Mouse (Mus musculus) kidney, adult 18-20 months (tissue): ENCODE measurements at regions not wholly inside any gene's neighbourhood (a gene's known extent, or its start where the extent isn't known, plus 50 kb on each side); places are given as distances from the start of the nearest gene placed in this dataset.

Experiments
- DNase-seq: peaks from one replicate; pipeline ENCODE4 v3.0.0; 2021

DNA sequence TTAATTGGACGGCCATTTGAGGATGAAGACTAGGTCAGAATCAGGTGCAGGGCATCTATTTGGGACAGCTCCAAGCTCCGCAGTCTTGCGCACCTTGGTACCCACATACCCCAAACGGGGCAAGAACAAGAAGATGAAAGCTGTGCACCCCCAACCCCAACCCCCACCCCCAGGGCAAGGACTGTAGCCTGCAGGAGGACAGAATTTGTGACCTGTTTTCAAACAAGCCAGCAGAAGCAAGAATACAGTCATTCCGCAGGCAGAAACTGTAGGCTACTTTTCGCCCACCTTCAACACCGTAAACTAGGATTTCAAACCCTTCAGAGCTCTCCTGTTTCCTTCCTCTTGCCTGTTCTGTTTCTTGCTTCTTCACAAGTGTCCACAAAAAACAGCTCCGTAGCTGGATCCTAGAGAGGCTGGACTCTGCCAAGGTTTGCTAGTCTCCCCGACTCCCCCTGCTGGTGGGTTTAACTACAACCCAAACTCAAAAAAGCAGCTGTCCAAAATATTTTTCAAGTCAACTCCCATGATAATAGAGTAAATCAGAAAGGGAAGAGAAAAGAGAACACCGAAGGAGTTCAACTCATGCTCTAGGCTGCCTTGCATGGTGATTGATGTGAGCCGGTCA, 430.3 kb upstream of the Atp11b start:
- DNase-seq = peak; percentile 46

DNA sequence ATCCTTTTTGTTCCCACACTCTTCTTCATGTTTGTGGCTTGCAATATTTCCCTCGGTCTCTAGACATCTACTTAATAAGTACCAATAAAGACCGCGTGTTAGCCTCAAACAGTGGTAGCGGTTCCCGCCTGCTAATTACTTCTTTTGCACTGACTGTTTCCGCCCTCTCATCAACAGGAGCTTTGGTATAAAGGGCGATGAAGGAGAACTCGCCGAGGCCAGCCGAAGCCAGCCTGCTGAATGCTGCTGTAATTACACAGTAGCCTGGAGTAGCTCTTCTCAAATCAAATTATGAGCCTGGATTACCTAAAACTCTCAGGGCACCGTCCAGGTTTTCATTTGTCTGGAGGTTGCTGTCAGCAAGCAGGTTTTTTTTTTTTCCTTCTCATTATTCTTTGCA, 429.7 kb upstream of the Atp11b start:
- no peak for DNase-seq

DNA sequence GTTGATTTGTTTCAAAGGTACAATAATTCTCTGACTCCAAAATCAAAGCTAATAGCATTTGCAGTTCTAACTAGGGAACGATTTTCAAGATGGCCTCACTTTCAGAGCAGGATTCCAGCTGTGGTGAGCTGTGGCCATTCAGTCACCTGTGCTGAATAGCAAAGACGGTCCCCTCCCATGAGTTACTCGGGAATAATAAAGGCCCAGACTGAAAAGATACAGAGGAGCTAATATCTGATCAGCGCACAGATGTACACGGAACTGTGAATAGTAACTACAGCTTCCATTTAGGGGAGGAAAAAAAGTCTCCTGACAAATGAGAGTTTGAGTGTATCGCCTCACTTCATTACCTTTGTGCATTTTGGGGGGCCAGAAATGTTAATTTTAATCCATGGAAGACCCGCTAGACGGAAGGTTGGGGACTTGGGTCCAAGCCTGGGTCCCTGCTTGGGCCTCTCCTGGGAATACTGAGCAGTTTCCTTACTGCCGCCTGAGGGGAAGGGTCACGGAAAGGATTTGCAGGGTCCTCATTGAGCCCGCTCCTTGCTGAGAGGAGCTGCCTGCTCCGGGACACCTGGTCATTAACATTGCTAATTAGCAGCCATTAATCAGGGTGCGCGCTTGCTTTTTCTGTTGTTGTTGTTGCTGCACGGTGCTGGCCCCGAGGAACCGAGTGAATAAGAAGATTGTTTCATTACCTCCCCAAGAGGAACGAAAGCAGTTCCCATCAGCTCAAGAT, 421.2 kb upstream of the Atp11b start:
- DNase-seq = no peak

DNA sequence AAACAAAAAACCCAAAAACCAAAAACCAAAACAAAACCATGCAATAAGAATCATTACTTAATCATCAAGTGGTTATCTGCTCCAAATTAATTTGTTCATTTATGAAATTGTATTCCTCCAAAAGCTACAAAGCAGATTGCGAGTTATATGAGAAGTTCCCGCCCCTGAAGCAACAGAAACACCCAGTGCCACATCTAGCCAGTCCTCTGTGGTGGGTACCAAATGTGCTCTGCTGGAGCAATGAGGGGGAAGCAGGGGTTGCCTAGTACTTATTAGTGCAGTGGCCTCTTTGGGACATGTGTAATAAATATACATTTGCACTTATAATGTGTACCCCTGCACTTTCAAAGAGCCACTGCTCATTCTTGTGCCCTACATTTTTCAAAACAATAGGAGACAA, 419.9 kb upstream of the Atp11b start:
- no peak for DNase-seq

DNA sequence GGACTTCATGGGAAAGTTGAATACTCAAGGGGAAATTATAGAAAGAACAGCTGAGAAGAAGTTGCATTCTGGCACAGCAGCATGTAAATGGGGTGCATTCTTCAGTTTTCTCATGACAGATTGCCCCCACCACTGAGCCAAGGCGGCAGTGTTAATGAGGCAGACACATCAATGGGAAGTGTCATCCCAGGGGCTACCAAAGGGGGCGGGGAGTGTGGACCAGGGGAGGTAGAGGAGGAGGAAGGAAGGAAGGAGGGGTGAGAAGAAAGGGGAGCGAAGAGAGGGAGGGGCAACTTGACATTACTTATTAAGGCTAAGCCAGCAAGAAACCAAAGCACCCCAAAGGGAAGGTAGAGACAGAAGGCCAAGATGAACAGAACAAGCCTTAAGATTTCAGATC, 419.4 kb upstream of the Atp11b start:
- DNase-seq = no peak

DNA sequence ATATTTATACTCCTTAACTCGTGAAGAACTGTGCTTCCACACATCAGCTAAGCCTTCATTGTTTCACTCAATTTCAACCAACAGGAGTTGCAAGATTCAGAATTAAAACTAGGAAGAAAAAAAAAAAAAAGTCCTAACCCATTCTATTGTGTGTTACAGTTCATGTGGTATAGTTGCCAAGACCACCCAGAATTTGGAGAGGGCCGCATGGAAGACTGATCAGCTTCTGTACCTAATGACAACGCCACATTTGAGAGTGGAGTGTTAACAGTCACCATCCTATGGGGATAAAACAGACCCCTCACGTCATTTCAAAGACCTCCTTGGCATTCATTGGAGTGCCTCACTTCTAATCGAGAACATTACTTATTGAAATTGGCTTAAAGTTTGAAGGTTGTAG, 418.1 kb upstream of the Atp11b start:
- DNase-seq = no peak

DNA sequence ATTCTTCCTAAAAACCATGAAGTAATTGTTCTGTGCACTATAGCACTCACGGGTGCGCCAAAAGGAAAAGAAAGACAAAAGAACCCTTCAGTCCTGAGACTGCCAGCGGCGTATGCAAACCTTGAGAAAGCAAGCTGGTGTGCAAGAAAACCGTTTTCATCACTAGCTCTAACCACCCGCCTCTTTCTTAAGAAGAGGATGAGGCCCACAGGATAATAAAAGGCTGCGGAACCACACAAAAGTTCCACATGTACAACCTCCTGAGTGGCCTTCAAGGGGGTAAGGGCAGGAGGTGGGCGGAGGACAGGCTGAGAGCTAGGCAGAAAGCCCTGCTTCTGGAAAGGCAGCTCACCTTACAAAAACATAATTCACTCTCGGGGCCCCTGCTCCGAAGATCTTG, 413.4 kb upstream of the Atp11b start:
- DNase-seq = no peak

DNA sequence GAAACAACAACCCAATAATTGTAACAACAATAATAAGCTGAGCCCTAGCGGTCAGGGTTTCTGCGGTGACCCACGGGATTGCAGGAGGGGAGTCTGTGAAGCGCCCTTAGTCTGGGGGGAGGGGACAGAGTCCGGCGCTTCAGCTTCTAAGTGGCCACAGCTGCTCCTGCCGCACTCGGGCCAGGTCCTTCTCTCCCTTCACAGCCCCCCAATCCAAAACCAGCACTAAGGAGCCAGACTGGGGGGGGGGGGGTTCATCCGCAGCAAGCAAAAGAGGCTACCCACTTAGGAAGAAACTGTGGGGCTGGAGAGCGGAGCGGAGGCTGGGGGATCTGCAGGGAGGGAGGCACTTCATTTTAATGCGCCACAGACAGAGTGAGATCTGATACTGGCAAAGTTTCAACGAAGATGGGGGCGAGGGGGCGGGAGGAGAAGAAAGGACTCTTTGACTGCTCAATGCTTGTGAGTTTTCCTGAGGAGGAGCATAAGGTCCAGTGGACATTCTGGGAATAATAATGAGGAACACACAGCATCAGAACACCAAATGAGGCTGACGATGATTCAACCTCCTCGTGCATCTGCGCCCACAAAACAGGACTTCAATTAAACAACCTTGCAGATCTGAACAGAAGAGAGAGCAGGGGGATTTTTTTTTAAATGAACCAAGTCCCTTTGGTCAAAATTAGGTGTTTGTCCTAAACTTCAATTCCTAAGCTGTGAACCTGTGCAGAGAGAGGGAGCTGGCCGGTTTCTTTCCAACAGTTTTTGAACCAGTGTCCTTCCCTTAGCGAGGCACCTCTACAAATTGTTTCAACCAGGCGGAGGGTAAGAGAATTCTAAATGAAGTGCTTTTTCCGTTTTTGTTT, 412.7 kb upstream of the Atp11b start:
- no peak for DNase-seq

DNA sequence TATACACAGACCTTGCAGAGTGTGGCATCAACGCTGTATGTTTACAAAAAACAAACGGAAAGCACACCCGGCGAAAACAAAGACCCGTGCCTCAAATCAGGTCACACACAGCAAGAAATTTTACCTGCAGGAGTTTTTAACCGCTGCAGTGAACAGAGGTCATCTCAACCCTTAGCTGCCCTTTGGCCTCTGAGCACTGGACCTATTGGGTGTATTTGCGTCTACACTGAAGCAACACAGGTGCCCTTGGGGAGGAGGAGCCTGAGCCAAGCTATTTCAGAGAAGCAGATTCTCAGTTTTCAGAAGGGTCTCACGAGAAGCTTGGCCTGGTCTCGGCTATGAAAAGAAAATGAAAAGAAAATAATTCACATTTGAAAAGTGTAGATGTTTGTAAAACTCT, 412.1 kb upstream of the Atp11b start:
- no peak for DNase-seq

DNA sequence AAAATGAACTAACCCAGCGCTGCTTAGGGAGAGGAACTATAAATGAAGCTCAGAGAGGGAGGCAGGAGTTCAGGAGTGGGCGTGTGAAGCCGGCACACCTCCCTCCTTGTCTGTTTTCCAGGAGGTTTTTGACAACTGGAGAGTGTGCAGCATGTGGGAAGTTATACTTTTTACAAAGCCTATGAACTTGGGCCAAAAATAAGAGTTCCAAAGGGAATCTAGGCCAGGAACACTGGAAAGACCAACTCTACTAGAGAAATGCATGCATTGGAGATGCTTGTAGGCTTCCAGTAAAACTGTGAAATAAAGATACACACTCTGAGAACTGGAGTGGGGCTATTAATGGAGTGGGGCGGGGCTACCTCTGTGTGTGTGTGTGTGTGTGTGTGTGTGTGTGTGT, 411.3 kb upstream of the Atp11b start:
- DNase-seq = no peak

DNA sequence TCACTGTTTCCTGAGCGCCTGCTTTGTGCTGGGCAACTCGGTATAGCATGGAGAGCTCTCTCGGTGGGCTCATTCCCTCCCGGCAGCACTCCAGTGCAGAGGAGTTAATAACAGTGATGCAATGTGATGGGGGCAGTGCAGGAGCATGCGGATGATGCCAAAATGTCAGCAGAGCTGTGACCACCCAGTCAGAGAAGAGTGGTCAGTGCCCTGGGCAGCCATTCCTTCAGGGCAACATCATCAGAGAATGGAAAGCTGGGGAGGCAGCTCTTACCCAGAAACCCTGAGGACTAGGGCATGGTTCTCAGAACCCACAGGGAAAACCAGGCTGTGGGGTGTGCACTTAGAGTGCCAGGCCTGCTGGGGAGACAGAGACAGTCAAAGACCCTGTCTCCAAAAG, 410.0 kb upstream of the Atp11b start:
- DNase-seq = no peak

DNA sequence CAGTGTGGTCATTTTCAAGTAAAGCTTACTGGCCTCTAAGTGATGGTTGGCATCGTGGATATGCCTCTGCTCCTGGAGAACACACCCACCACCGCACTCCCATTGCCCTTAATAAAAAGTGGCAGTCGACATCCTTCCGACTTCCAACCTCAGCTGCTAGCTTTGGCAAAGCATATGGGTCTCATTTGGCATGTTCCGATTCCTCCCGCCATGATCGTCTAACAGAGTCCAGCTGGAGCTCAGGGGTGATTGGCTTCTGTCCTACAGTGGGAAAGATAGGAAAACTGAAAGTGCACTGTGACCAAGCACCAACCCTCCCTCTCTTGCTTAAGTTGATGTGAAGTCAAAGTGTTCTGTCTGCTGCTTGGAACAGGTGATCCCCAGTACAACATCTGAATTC, 404.8 kb upstream of the Atp11b start:
- DNase-seq = no peak

DNA sequence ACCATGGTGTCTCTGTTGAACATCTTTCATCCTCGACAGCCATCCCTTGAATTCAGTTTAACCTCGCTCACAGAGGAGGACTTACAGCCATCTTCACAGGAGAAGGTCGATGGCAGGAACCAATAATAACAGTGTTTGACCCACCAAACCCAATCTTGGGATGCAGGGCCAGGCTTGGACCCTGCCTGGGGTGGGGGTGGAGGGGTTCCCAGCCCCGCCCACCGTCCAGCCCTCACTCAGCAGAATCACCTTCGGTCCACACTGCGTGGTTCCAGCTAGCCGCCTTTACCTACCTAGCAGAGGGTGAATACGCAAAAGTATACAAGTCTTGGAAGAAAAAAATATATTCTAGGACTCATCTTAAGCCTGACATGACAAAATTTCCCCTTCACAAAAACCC, 400.5 kb upstream of the Atp11b start:
- DNase-seq = no peak

DNA sequence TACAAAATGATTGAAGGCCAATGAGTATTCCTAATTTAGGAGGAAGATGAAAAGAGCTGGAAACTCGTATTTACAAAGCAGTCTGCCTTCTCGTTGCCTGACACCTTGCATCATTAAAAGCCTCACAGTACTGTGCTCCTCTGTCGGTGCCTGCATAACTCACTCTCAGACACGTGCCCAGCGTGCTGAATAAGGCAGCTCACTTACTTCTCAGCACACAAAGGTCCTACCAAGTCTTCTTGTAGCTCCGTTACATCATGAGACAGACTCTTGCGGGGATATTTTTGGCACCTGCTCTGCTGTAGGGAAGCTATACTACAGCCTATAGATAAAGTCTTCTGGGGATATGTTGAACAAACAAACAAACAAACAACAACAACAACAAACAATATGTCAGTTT, 400.0 kb upstream of the Atp11b start:
- no peak for DNase-seq

DNA sequence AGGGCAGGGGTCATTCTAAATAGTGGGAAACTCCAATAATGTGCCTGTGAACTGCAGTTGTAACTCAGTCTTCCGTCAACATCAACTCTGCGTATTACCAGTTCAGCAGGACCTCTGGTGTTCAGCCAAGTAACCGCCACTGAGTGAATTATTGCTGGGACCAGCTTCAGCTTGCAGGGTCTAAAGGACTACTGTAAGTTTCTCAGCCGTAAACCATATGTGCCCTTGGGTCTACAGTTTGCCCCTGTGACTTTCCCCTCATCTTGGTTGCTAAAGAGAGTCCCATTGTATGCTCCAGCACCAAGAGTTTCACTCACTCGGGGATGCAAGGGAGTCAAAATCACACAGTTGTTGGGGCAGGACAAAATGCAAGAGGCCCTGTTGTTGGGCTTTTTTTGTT, 399.6 kb upstream of the Atp11b start:
- DNase-seq = no peak

DNA sequence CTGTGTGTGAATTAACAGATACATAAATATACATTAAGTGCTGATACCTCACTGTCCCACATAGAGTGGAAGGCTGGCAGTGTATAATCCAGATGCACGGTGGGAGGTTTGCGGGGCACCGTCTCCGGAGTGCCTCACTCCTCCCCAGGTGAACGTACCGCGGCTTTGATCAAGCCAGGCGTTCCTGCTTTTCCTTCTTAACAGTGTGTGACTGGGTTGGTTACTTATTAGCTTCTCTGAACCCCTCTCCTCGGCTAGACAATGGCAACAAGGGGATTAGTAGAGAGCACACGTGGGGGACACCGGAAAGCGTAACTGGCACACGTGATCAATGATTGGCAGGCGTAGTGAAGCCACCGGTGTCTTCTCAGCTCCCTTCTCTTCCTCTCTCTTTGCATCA, 396.8 kb upstream of the Atp11b start:
- DNase-seq = no peak

DNA sequence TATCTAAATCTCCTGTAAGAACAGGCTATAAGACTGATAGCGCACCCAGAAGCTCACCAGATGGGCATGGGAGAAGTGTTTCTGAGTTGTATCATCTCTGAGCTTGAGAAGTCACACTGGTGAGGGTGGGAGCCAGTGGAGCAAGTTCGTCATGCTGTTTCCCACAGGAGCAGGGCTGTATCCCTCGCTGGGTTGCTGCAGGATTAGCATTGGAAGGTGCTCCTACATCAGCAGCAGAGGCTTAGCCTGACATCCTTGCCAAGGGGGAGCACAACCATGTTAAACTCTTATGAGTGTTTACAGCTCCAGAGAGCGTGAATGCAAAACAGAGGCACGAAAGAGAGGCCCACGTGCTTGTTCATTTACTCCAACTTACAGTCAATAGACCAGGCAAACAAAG, 395.4 kb upstream of the Atp11b start:
- DNase-seq = no peak

DNA sequence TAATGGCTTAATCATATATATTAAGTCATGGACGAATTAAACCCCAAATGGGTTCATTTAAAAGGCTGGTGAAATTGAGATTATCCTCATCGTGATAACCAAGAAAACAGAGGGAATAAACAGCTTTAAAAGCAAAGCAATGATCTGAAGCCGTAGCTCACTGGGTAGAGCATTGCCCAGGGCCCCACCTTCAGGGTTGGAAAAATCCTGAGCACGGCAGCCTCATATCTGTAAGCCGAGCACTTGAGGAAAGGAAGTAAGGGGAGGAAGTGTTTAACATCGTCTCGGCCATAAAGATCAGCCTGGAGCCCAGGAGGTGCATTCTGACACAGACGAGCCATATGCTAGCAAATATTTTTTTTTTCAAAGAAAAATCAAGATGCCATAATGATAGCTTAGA, 394.6 kb upstream of the Atp11b start:
- no peak for DNase-seq

DNA sequence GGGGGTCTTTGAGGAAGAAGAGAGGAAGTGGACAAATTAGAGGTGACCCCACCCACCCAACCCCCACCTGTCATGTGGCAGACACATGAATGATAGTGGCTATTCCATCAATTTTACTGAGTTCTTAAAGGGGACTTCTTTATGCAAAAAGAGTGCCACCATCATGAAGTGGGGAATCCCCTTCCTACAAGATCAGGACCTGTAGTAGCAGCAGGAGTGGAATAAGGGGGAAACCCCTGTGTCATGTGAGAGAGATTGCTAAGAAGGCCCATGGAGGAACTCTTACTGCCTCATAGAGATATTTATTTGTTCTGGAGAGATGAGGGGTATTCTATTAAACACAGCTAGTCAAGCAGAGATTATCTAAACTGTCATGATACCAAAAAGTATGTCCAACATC, 393.4 kb upstream of the Atp11b start:
- DNase-seq = no peak

DNA sequence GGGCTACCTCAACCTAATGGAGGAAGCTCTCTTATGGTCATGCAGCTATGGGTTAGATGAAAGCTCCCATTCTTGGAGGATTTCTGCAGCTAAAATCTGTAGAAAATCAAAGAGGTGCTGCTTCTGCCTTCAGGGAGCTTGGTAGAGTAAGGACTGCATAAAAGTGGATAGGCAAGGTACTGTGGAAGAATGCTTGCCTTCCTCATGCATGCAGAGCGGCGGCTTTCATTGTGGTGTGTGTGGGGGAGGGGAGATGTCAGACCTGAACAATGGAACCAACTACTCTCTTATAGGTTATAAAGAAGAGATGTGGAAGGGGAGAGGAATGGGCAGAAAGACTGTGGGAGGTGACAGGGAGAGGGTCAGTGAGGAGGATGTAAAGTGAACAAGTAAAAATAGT, 392.8 kb upstream of the Atp11b start:
- no peak for DNase-seq

DNA sequence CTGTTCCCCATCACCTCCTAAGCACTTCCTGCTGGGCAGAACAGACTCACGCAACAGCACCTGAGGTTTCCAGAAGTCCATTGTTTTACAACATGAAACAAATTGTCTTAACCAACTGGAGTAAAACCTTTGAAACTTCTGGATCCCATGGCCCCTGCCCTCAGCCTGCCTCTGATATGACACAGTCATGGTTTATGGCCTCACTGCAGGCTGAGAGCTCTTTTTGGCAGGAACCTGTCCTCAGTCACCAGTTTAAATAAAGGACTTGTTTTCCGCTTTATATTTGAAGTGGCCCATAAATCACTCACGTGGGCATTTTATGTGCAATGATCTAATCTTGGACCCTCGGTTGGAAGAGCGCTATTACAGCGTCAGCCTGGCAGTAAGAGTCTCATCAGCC, 388.5 kb upstream of the Atp11b start:
- no peak for DNase-seq

DNA sequence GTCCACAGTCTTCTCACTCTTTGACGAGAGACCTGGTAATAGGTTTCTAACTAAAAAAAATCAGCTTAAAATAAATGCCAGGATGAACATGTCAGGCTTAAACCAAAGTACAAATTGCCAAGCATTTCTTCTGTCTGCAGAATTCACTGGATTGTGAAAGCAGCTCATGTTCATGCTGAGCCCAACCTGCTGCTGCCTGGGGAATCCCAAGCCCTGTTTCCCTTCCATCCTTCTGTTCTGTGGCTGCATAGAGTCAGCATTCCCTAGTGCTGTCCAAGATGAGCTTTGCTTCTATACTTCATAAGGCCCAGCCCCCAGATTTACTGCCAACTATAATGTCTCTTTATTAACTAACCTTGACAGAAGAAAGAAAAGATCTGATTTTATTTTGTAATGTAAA, 381.6 kb upstream of the Atp11b start:
- no peak for DNase-seq

DNA sequence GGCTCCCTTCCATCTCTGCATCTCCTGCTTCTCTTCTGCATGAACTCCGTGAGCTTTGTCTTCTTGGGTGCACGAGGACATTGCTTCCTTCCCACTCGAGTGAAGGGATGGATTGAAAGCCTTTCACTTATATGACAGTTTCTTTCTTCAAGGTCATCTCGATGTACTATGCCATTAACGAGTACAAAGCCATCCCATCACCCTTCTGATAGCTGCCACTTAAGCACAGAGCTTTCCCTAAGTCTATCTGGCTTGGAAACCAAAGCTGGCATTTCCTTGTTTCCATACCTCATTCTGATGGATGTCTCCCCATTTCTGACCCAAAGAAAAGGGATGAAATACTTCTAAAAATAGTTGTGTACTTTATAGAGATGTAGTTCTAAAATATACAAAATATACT, 366.5 kb upstream of the Atp11b start:
- DNase-seq = no peak

DNA sequence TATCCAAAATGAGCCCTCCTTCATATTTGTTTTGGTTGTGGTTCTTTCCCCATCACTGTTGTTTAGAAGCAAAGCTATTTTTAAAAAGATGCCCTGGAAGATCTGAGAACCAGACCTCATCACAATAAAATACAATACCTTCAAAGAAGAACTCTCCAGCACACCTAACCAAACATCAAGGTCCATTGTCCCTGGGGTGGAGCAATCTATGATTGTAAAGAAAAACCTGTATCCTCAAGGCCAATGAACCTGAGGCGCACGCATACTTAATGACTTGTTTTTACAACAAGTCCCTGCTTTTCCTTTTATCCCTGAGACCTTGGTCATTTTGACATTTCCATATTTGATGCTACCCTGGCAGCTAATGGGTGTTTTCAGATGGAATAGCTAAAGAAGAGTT, 361.2 kb upstream of the Atp11b start:
- DNase-seq = no peak
